Mouse (Mus musculus) adipocyte (in vitro differentiated cells): ENCODE measurements around the gene Mgat4a.
A peak's percentile ranks its signal among the peaks of the same experiment; 100 is the strongest.
"Not testable (repeated sequence)": the region's sequence is repeated elsewhere in the genome, so short reads cannot be mapped to it uniquely, and the experiment has no call there.

Source experiments
- DNase-seq: peaks from one replicate; pipeline ENCODE4 v3.0.0-alpha.2; 2016; ENCODE audit warnings: low spot score

The Mgat4a gene

GRCm38 (mm10) chr1:37531654-37532532, 8.9 kb downstream of the Mgat4a start:
- DNase-seq, result no peak

- no peak for DNase-seq
Observed at GRCm38 (mm10) chr1:37530061-37530460, 10.8 kb downstream of the Mgat4a start.

GRCm38 (mm10) chr1:37526257-37526656, 14.6 kb downstream of the Mgat4a start:
- no peak for DNase-seq

GRCm38 (mm10) chr1:37524669-37525068, 16.1 kb downstream of the Mgat4a start:
- no peak for DNase-seq

GRCm38 (mm10) chr1:37524122-37524521, 16.7 kb downstream of the Mgat4a start:
- DNase-seq, result not testable (repeated sequence)

GRCm38 (mm10) chr1:37523548-37523947, 17.3 kb downstream of the Mgat4a start:
- DNase-seq, result not testable (repeated sequence)

- no peak for DNase-seq
Observed at GRCm38 (mm10) chr1:37522101-37522500, 18.7 kb downstream of the Mgat4a start.

GRCm38 (mm10) chr1:37518791-37519190, 22.0 kb downstream of the Mgat4a start:
- no peak for DNase-seq

GRCm38 (mm10) chr1:37518124-37518720, 22.6 kb downstream of the Mgat4a start:
- no peak for DNase-seq

GRCm38 (mm10) chr1:37512961-37513431, 27.8 kb downstream of the Mgat4a start:
- no peak for DNase-seq

GRCm38 (mm10) chr1:37512109-37512640, 28.6 kb downstream of the Mgat4a start:
- DNase-seq, result peak; percentile 66

GRCm38 (mm10) chr1:37510193-37510592, 30.6 kb downstream of the Mgat4a start:
- no peak for DNase-seq

GRCm38 (mm10) chr1:37509437-37509836, 31.4 kb downstream of the Mgat4a start:
- DNase-seq, result no peak

- no peak for DNase-seq
Observed at GRCm38 (mm10) chr1:37505348-37505730, 35.5 kb downstream of the Mgat4a start.

- DNase-seq, result peak; percentile 20
Observed at GRCm38 (mm10) chr1:37504716-37505347, 36.0 kb downstream of the Mgat4a start.

GRCm38 (mm10) chr1:37503656-37504055, 37.2 kb downstream of the Mgat4a start:
- no peak for DNase-seq

GRCm38 (mm10) chr1:37502354-37502753, 38.5 kb downstream of the Mgat4a start:
- DNase-seq, result no peak

GRCm38 (mm10) chr1:37500723-37501122, 40.1 kb downstream of the Mgat4a start:
- no peak for DNase-seq

- DNase-seq, result not testable (repeated sequence)
Observed at GRCm38 (mm10) chr1:37499395-37499794, 41.4 kb downstream of the Mgat4a start.

- no peak for DNase-seq
Observed at GRCm38 (mm10) chr1:37498911-37499310, 41.9 kb downstream of the Mgat4a start.

- no peak for DNase-seq
Observed at GRCm38 (mm10) chr1:37496591-37497280, 44.1 kb downstream of the Mgat4a start.
